ENCODE assay signal across 9 mouse cellular contexts in genomic region chr4:141134031-141134441, GRCm38 (mm10). TPM values are rescaled to one million over a fixed set of nuclear protein-coding genes. Genes with fewer than 3 reads are reported as not detected.
A peak's percentile ranks its signal among the peaks of the same experiment; 100 is the strongest.
DNase-seq lines count a peak whose midpoint lies in the region; ATAC-seq and TF ChIP-seq lines count a peak whose summit lies in the region.
"Had no signal": no experiment of that assay in that cellular context is flagged by ENCODE, and none has a peak within 500 bp of the region (broad histone marks: within the 10 kb centered on the region; RNA-seq: fewer than 3 reads in every experiment).

No protein-coding gene starts in this region.

- H3K36me3 ChIP-seq in CH12.LX (replicated peaks in 1 of 2; ENCODE audit: control insufficient read depth in 1 of 2, insufficient read depth in 1 of 2, low read length in 1 of 2): peaks cover 12 to 58% of the 10 kb centered on the region in 2 experiments
- no peaks in the 10 kb centered on the region for H3K36me3 ChIP-seq in hindbrain, embryonic 12.5 days
- H3K36me3 ChIP-seq in liver, embryonic 12.5 days: peaks cover 33% of the 10 kb centered on the region

- dilution Hi-C loops in CH12.LX (cut with MboI; ENCODE audit: extremely low pct_ligation_motif_present, extremely low pct_unique_long_range_greater_than_20kb, low sequenced_read_pairs): no loop called here

- H3K4me1 ChIP-seq in CH12.LX (ENCODE audit: control insufficient read depth in 1 of 2, insufficient read depth in 2 of 2): peaks cover 20 to 75% of the 10 kb centered on the region in 2 experiments
- peaks cover 69% of the 10 kb centered on the region for H3K4me1 ChIP-seq in hindbrain, embryonic 12.5 days
- H3K4me1 ChIP-seq in liver, embryonic 12.5 days: peaks cover 87% of the 10 kb centered on the region

- no peak for TF ChIP-seq CTCF in CH12.LX (conservative IDR thresholded peaks at IDR 0.05 in 1 of 2, IDR thresholded peaks at IDR 0.05 in 1 of 2; ENCODE audit: low read depth in 2 of 2, low read length in 2 of 2)

- 16% methylated on average over 8 of the region's 8 CpGs for WGBS in hindbrain, embryonic 12.5 days
- 71% methylated on average over 8 of the region's 8 CpGs for WGBS in liver, embryonic 12.5 days (ENCODE audit: insufficient replicate concordance)

- H3K27me3 ChIP-seq in CH12.LX (replicated peaks): no peaks in the 10 kb centered on the region
- H3K27me3 ChIP-seq in hindbrain, embryonic 12.5 days: no peaks in the 10 kb centered on the region
- H3K27me3 ChIP-seq in liver, embryonic 12.5 days (replicated peaks): no peaks in the 10 kb centered on the region

- TF ChIP-seq POLR2A in CH12.LX (IDR thresholded peaks at IDR 0.05; ENCODE audit: low read depth, low read length): peak; percentile 10; the same call in 1 of the 2 replicates

- 0 out of 2 replicates have a peak, but pooled peaks have one; percentile 20 for ATAC-seq in frontal cortex, adult (ENCODE audit: low TSS enrichment)
- ATAC-seq in hindbrain, embryonic 12.5 days (ENCODE audit: low FRiP score): no peak
- ATAC-seq in liver, embryonic 12.5 days: no peak

- H3K9me3 ChIP-seq in CH12.LX (replicated peaks; ENCODE audit: low read length): no peaks in the 10 kb centered on the region
- no peaks in the 10 kb centered on the region for H3K9me3 ChIP-seq in hindbrain, embryonic 12.5 days (replicated peaks)
- H3K9me3 ChIP-seq in liver, embryonic 12.5 days (replicated peaks): no peaks in the 10 kb centered on the region

- in situ Hi-C loops in CH12.LX (cut with MboI; ENCODE audit: low pct_ligation_motif_present, low pct_unique_long_range_greater_than_20kb, low sequenced_read_pairs): no loop called here

- peak overlapping the region; percentile 66 for H3K4me2 ChIP-seq in CH12.LX (ENCODE audit: insufficient read depth, low read depth, poor library complexity, severe bottlenecking)
- H3K4me2 ChIP-seq in hindbrain, embryonic 12.5 days (replicated peaks): peak overlapping the region; percentile 6
- H3K4me2 ChIP-seq in liver, embryonic 12.5 days: no peak overlapping the region

- no peak for DNase-seq in frontal cortex, postnatal 10 days (ENCODE audit: low spot score in 2 of 2)
- DNase-seq in CH12.LX (ENCODE audit: extremely low read depth) (no peak), adipocyte (ENCODE audit: low spot score) (no peak)
- DNase-seq in spleen, adult 18-20 months: no peak
- no peak for DNase-seq in cerebellum, adult 18-20 months

- peak overlapping the region in 1 of 3 experiments; percentile 6 for H3K4me3 ChIP-seq in CH12.LX (replicated peaks in 1 of 3; ENCODE audit: low read depth in 2 of 3, low read length in 2 of 3, poor library complexity in 1 of 3)
- H3K4me3 ChIP-seq in hindbrain, embryonic 12.5 days: no peak overlapping the region
- H3K4me3 ChIP-seq in liver, embryonic 12.5 days: no peak overlapping the region

- peak overlapping the region; percentile 77 for H3K27ac ChIP-seq in CH12.LX (ENCODE audit: insufficient read depth, low read depth)
- H3K27ac ChIP-seq in hindbrain, embryonic 12.5 days: peak overlapping the region; percentile 71
- H3K27ac ChIP-seq in liver, embryonic 12.5 days: peak overlapping the region; percentile 72

- TF ChIP-seq RAD21 in CH12.LX (IDR thresholded peaks at IDR 0.05; ENCODE audit: low read depth, low read length): no peak

- peaks cover 95% of the 10 kb centered on the region for H3K79me2 ChIP-seq in CH12.LX (replicated peaks; ENCODE audit: control insufficient read depth, extremely low read depth, insufficient read depth, poor library complexity, severe bottlenecking)

- peak overlapping the region; percentile 13; the same call in 1 of the 2 replicates for H3K9ac ChIP-seq in CH12.LX (ENCODE audit: insufficient read depth, low read depth)
- H3K9ac ChIP-seq in hindbrain, embryonic 12.5 days: peak overlapping the region; percentile 27; the same call in 1 of the 2 replicates
- H3K9ac ChIP-seq in liver, embryonic 12.5 days: no peak overlapping the region

- TF ChIP-seq EP300 in CH12.LX (IDR thresholded peaks at IDR 0.05; ENCODE audit: low read length): no peak

TF ChIP-seq in CH12.LX, 34 proteins besides CTCF, POLR2A, EP300 and RAD21:
- no peak for TF ChIP-seq PAX5 (IDR thresholded peaks at IDR 0.05; ENCODE audit: low read length)
- TF ChIP-seq JUN (IDR thresholded peaks at IDR 0.05; ENCODE audit: insufficient read depth, low read depth, low read length): no peak
- TF ChIP-seq ZNF384 (IDR thresholded peaks at IDR 0.05; ENCODE audit: low read depth, low read length): no peak
- TF ChIP-seq ZMIZ1 (IDR thresholded peaks at IDR 0.05; ENCODE audit: low read depth, low read length): no peak
- TF ChIP-seq MAX (IDR thresholded peaks at IDR 0.05; ENCODE audit: low read length): no peak
- TF ChIP-seq SIN3A (IDR thresholded peaks at IDR 0.05; ENCODE audit: low read length): no peak
- TF ChIP-seq MAFK (IDR thresholded peaks at IDR 0.05; ENCODE audit: insufficient replicate concordance, low read length): no peak
- TF ChIP-seq POLR2AphosphoS2 (IDR thresholded peaks at IDR 0.05; ENCODE audit: low read depth, low read length): no peak
- TF ChIP-seq CHD1 (IDR thresholded peaks at IDR 0.05; ENCODE audit: low read depth, low read length): no peak
- no peak for TF ChIP-seq SMC3 (IDR thresholded peaks at IDR 0.05; ENCODE audit: low read depth, low read length)
- no peak for TF ChIP-seq E2F4 (IDR thresholded peaks at IDR 0.05; ENCODE audit: insufficient replicate concordance, low read depth, low read length)
- no peak for TF ChIP-seq UBTF (IDR thresholded peaks at IDR 0.05; ENCODE audit: low read depth, low read length)
- TF ChIP-seq NELFE (IDR thresholded peaks at IDR 0.05; ENCODE audit: low read depth, low read length): no peak

RNA-seq across cellular contexts. Expression of gene Szrd1, which starts 5.5 kb away (rescaled TPM):
- 82.5 and 106 TPM in 2 replicates for total RNA-seq in CH12.LX (2012; rRNA removed)
- 77.8 and 80.9 TPM in 2 replicates for total RNA-seq in CH12.LX (2014; rRNA removed)
- 126 and 143 TPM in 2 replicates for polyA plus RNA-seq in CH12.LX (2012; ENCODE audit: insufficient read length, low read depth)
- polyA plus RNA-seq in hindbrain, embryonic 12.5 days (2016; fragmentation: Nextera tagmentation; extraction: Ambion mirVana): 30.7 and 32.4 TPM in 2 replicates
- 21.3 and 22.1 TPM in 2 replicates for polyA plus RNA-seq in liver, embryonic 12.5 days (2016; fragmentation: Nextera tagmentation; extraction: Ambion mirVana)

RNA-seq across cellular contexts. Expression of gene Fbxo42, which starts 13.7 kb away (rescaled TPM):
- 14.4 and 17.3 TPM in 2 replicates for total RNA-seq in CH12.LX (2012; rRNA removed)
- 8.6 and 9.8 TPM in 2 replicates for total RNA-seq in CH12.LX (2014; rRNA removed)
- 16.5 and 20.1 TPM in 2 replicates for polyA plus RNA-seq in CH12.LX (2012; ENCODE audit: insufficient read length, low read depth)
- polyA plus RNA-seq in hindbrain, embryonic 12.5 days (2016; fragmentation: Nextera tagmentation; extraction: Ambion mirVana): 28.3 and 28.6 TPM in 2 replicates
- 21.6 and 26.0 TPM in 2 replicates for polyA plus RNA-seq in liver, embryonic 12.5 days (2016; fragmentation: Nextera tagmentation; extraction: Ambion mirVana)

RNA-seq across cellular contexts. Expression of gene Spata21, which starts 45.9 kb away (rescaled TPM):
- total RNA-seq in CH12.LX (2012; rRNA removed): not detected in 2 replicates
- not detected in 2 replicates for total RNA-seq in CH12.LX (2014; rRNA removed)
- not detected in 2 replicates for polyA plus RNA-seq in CH12.LX (2012; ENCODE audit: insufficient read length, low read depth)
- 0.13 TPM in 1 of 2 replicates, not detected in the other for polyA plus RNA-seq in hindbrain, embryonic 12.5 days (2016; fragmentation: Nextera tagmentation; extraction: Ambion mirVana)
- polyA plus RNA-seq in liver, embryonic 12.5 days (2016; fragmentation: Nextera tagmentation; extraction: Ambion mirVana): 0.05 TPM in 1 of 2 replicates, not detected in the other
- polyA plus RNA-seq: C2C12 had no signal

RNA-seq across cellular contexts. Expression of gene Necap2, which starts 55.9 kb away (rescaled TPM):
- 32.6 and 38.9 TPM in 2 replicates for total RNA-seq in CH12.LX (2012; rRNA removed)
- total RNA-seq in CH12.LX (2014; rRNA removed): 34.8 and 41.0 TPM in 2 replicates
- 41.7 and 45.1 TPM in 2 replicates for polyA plus RNA-seq in CH12.LX (2012; ENCODE audit: insufficient read length, low read depth)
- polyA plus RNA-seq in hindbrain, embryonic 12.5 days (2016; fragmentation: Nextera tagmentation; extraction: Ambion mirVana): 57.6 and 60.7 TPM in 2 replicates
- polyA plus RNA-seq in liver, embryonic 12.5 days (2016; fragmentation: Nextera tagmentation; extraction: Ambion mirVana): 136 and 143 TPM in 2 replicates
